Mouse (Mus musculus): ENCODE results near the gene Armh1. TPM values are rescaled to one million over a fixed set of nuclear protein-coding genes. Genes with fewer than 3 reads are reported as not detected.
A peak's percentile ranks its signal among the peaks of the same experiment; 100 is the strongest.
"Not testable (repeated sequence)": the region's sequence is repeated elsewhere in the genome, so short reads cannot be mapped to it uniquely, and the experiment has no call there.

Gene Armh1
- polyA plus RNA-seq, 1 experiment from 2014 or later: 0.14 TPM

DNA sequence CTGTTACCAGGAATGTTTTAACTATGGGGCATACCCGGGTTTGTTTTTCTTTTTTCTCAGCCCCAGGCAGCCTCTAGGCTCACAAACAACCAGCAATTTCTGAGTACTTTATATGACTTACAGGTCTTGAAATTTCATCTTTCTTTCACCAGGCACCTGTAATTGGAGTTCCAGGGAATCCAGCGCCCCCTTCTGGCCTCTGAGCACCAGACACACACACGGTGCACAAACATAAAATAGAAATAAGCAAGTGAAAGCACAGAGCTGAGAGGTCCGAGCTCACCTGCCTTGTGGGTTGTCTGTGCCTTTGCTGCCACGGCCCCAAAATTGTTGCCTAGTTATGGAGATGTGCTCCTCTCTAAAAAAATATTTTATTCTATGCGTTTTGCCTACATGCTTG, 8.0 kb upstream of the Armh1 start:
- H3K27ac ChIP-seq (ENCODE audit: low read depth): not testable (repeated sequence)

DNA sequence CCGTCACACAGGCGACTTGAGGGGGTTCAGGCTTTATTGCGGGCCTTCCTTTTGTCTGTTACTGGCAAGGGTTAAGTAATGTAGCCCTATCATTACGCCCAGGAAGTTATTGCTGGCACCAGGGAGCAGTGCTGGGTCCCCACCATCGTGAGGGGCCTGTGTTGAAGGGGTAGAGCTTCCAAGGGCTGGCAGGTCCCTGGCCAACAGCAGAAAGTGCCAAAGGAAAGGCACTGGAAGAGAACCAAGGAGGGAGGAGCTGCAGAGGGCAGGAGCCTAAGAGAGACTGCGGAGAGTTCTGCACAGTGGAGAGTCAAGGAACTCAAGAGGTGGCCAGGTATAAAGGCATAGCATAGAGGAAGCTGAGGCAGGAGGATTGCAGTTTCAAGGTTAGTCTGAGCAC, 2.7 kb upstream of the Armh1 start:
- 65% methylated on average over 6 of the region's 6 CpGs for WGBS
- H3K4me2 ChIP-seq (ENCODE audit: low read length): no peak overlapping the region
- ATAC-seq (replicated peaks; ENCODE audit: low FRiP score, low TSS enrichment, low read depth) (no peak), DNase-seq (ENCODE audit: low spot score) (no peak)
- H3K27ac ChIP-seq (ENCODE audit: low read depth): no peak overlapping the region
- no peak overlapping the region for H3K9ac ChIP-seq (ENCODE audit: low read length)
- H3K4me3 ChIP-seq (ENCODE audit: low read depth, low read length): no peak overlapping the region
- no peaks in the 10 kb centered on the region for H3K9me3 ChIP-seq (ENCODE audit: control insufficient read depth, low read length)
- no peaks in the 10 kb centered on the region for H3K27me3 ChIP-seq (replicated peaks; ENCODE audit: control insufficient read depth, insufficient read depth, low read length)
- H3K36me3 ChIP-seq (ENCODE audit: control insufficient read depth, insufficient read depth, low read length): no peaks in the 10 kb centered on the region
- H3K4me1 ChIP-seq (replicated peaks; ENCODE audit: control insufficient read depth, insufficient read depth, low read length): peaks cover 7% of the 10 kb centered on the region

More for the DNA sequence above, 8.0 kb upstream of the Armh1 start:
- DNase-seq (ENCODE audit: low spot score); H3K4me2 ChIP-seq (ENCODE audit: low read length); H3K9ac ChIP-seq (ENCODE audit: low read length); H3K4me1 ChIP-seq (replicated peaks; ENCODE audit: control insufficient read depth, insufficient read depth, low read length); H3K27me3 ChIP-seq (replicated peaks; ENCODE audit: control insufficient read depth, insufficient read depth, low read length); H3K36me3 ChIP-seq (ENCODE audit: control insufficient read depth, insufficient read depth, low read length); ATAC-seq (replicated peaks; ENCODE audit: low FRiP score, low TSS enrichment, low read depth); H3K4me3 ChIP-seq (ENCODE audit: low read depth, low read length); H3K9me3 ChIP-seq (ENCODE audit: control insufficient read depth, low read length): not testable (repeated sequence)
- WGBS: 75% methylated on average over 6 of the region's 6 CpGs

DNA sequence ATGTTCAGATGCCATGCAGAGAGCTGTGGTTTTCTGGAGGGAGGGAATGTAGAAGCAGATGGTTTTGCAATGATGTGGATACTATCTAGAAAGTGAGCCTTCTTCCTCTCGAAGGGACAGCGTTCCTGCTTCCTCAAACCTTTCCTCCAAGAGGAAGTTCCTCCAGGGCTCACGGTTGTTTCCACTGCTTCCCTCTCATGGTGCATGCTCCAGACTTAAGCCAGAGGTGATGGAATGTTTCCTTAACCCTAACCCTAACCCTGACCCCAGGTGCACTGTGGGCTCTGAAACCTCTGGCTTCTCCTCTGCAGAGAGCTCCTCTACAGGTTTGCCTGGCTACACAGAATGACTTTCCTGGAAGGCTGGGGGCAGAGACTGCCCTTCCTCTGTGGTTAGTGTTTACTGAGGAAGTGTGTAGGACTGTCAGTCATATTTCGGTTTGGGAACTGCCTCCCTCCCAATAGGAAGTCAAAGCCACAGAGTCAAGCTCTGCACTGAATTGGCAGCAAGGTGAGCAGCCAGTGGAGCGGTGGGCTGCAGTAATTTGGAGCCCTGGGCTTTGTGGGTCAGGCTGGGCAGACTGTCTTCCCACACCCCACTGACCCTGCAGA, 2.2 kb upstream of the Armh1 start:
- no peak overlapping the region for H3K4me3 ChIP-seq (ENCODE audit: low read depth, low read length)
- H3K27me3 ChIP-seq (replicated peaks; ENCODE audit: control insufficient read depth, insufficient read depth, low read length): no peaks in the 10 kb centered on the region
- no peak overlapping the region for H3K27ac ChIP-seq (ENCODE audit: low read depth)
- DNase-seq (ENCODE audit: low spot score): no peak
- WGBS: 52% methylated on average over 5 of the region's 5 CpGs
- no peaks in the 10 kb centered on the region for H3K9me3 ChIP-seq (ENCODE audit: control insufficient read depth, low read length)
- H3K9ac ChIP-seq (ENCODE audit: low read length): no peak overlapping the region
- no peaks in the 10 kb centered on the region for H3K36me3 ChIP-seq (ENCODE audit: control insufficient read depth, insufficient read depth, low read length)
- peaks cover 7% of the 10 kb centered on the region for H3K4me1 ChIP-seq (replicated peaks; ENCODE audit: control insufficient read depth, insufficient read depth, low read length)
- ATAC-seq (replicated peaks; ENCODE audit: low FRiP score, low TSS enrichment, low read depth): no peak
- no peak overlapping the region for H3K4me2 ChIP-seq (ENCODE audit: low read length)

DNA sequence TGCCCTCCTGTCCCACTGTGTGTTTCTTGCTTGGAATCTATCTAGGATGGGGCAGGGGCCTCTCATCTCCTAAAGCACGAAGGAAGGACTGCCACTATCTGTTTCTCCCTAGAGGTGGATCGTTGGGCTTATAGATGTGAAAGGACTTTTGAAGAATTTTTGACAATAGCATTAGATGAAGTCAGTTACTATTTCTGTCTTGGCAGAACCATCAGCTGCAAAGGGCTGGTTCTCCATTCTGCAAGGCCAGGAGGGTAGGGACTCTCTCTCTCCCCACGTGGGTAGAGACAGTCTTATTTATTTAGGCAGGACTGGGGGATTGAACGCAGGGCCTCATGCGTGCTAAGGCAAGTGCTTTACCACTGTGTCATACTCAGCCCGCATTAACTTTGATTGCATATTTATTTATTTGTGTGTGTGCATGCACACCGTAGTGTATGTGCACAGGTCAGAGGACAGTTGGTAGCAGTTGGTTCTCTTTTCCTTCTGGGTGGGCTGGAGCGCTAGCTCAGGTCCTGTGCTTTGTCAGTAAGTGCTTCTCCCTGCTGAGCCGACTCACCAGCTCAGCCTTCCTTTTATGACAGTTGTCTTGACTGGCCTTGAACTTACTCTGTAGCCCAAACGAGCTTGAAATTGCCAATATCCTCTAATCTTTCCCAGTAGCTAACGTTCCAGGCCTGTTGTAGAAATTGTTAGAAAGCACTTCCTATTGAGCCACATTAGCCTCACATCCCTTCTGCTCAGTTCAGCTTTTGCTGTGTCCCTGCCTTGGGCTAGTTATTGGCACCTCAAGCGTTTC, 1.5 kb upstream of the Armh1 start:
- Histone ChIP-seq H3K9ac (ENCODE audit: low read length) (no peak overlapping the region), H3K4me2 (ENCODE audit: low read length) (no peak overlapping the region), H3K4me3 (ENCODE audit: low read depth, low read length) (no peak overlapping the region), H3K27me3 (replicated peaks; ENCODE audit: control insufficient read depth, insufficient read depth, low read length) (no peaks in the 10 kb centered on the region), H3K27ac (ENCODE audit: low read depth) (no peak overlapping the region), H3K9me3 (ENCODE audit: control insufficient read depth, low read length) (no peaks in the 10 kb centered on the region), H3K4me1 (replicated peaks; ENCODE audit: control insufficient read depth, insufficient read depth, low read length) (peaks cover 7% of the 10 kb centered on the region), H3K36me3 (ENCODE audit: control insufficient read depth, insufficient read depth, low read length) (no peaks in the 10 kb centered on the region)
- ATAC-seq (replicated peaks; ENCODE audit: low FRiP score, low TSS enrichment, low read depth) (no peak), DNase-seq (ENCODE audit: low spot score) (no peak)
- 61% methylated on average over 12 of the region's 12 CpGs for WGBS

DNA sequence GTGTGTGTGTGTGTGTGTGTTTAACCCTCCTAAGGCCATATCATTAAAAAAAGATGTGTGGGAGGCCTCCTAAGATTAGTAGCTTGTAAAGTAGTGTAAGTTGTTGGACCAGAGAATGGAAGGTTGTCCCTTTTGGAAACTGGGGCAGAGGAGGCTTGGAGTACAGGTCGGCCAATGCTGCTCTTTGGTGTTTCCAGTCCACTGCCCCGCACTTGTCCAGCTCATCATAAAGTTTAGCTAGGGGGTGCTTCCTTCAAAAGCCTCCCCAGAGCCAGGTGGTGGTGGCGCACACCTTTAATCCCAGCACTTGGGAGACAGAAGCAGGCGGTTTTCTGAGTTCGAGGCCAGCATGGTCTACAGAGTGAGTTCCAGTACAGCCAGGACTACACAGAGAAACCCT, 830 bp upstream of the Armh1 start:
- Histone ChIP-seq H3K9me3 (ENCODE audit: control insufficient read depth, low read length) (no peaks in the 10 kb centered on the region), H3K4me3 (ENCODE audit: low read depth, low read length) (peak overlapping the region; percentile 64; the same call in 1 of the 2 replicates), H3K36me3 (ENCODE audit: control insufficient read depth, insufficient read depth, low read length) (no peaks in the 10 kb centered on the region), H3K27me3 (replicated peaks; ENCODE audit: control insufficient read depth, insufficient read depth, low read length) (no peaks in the 10 kb centered on the region), H3K27ac (ENCODE audit: low read depth) (no peak overlapping the region), H3K4me2 (ENCODE audit: low read length) (peak overlapping the region; percentile 55), H3K4me1 (replicated peaks; ENCODE audit: control insufficient read depth, insufficient read depth, low read length) (peaks cover 7% of the 10 kb centered on the region), H3K9ac (ENCODE audit: low read length) (0 out of 2 replicates have a peak overlapping the region, but pooled peaks have one; percentile 59)
- ATAC-seq (replicated peaks; ENCODE audit: low FRiP score, low TSS enrichment, low read depth) (no peak), DNase-seq (ENCODE audit: low spot score) (no peak)
- WGBS: 85% methylated on average over 5 of the region's 5 CpGs

DNA sequence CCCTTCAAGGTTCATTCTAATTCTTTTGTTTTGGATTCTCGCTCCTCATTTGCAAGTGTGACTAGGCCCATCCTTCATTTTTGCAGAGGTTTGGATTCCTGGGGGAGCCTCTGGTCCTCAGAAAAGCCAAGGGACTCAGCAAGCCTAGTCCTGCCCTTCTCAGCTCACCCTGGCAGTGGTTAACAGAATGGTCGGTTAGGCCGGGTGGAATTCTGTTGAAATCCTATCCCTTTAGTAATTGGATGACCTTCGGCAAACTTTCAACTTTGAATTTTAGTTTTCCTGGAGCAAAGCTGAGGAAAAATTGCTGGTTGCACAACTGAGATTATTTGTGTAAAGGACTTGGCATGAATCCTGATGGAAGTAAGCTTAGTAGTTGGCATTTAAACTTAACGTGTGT, 426 bp upstream of the Armh1 start:
- Histone ChIP-seq H3K9me3 (ENCODE audit: control insufficient read depth, low read length) (no peaks in the 10 kb centered on the region), H3K9ac (ENCODE audit: low read length) (peak overlapping the region; percentile 59), H3K4me3 (ENCODE audit: low read depth, low read length) (peak overlapping the region; percentile 64), H3K27ac (ENCODE audit: low read depth) (peak overlapping the region; percentile 70), H3K36me3 (ENCODE audit: control insufficient read depth, insufficient read depth, low read length) (no peaks in the 10 kb centered on the region), H3K27me3 (replicated peaks; ENCODE audit: control insufficient read depth, insufficient read depth, low read length) (no peaks in the 10 kb centered on the region), H3K4me1 (replicated peaks; ENCODE audit: control insufficient read depth, insufficient read depth, low read length) (peaks cover 7% of the 10 kb centered on the region), H3K4me2 (ENCODE audit: low read length) (peak overlapping the region; percentile 55)
- 20% methylated on average over 5 of the region's 5 CpGs for WGBS
- peak; percentile 19; the same call in 1 of the 2 replicates for ATAC-seq (replicated peaks; ENCODE audit: low FRiP score, low TSS enrichment, low read depth)
- DNase-seq (ENCODE audit: low spot score): no peak

DNA sequence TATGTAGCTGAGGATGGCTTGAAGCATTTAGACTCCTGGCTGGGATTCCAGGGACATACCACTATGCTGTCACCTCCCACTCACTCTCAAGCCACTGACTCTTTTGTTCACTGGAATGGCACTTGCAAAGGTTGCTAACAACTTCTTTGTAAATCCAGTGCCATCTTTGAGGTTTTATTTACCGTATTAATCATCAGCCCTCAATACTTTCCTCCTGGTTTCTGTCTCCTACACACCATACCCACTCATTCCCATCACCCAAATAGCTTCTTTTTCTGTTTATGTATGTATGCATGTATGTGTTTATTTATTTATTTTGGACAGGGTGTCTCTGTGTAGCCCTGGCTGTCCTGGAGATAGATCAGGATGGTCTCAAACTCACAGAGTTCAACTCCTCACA, 943 bp downstream of the Armh1 start:
- ATAC-seq (replicated peaks; ENCODE audit: low FRiP score, low TSS enrichment, low read depth): no peak
- Histone ChIP-seq H3K4me3 (ENCODE audit: low read depth, low read length) (peak overlapping the region; percentile 64; the same call in 1 of the 2 replicates), H3K4me2 (ENCODE audit: low read length) (peak overlapping the region; percentile 55), H3K27me3 (replicated peaks; ENCODE audit: control insufficient read depth, insufficient read depth, low read length) (no peaks in the 10 kb centered on the region), H3K9me3 (ENCODE audit: control insufficient read depth, low read length) (no peaks in the 10 kb centered on the region), H3K4me1 (replicated peaks; ENCODE audit: control insufficient read depth, insufficient read depth, low read length) (peaks cover 7% of the 10 kb centered on the region), H3K36me3 (ENCODE audit: control insufficient read depth, insufficient read depth, low read length) (no peaks in the 10 kb centered on the region), H3K9ac (ENCODE audit: low read length) (no peak overlapping the region), H3K27ac (ENCODE audit: low read depth) (no peak overlapping the region)
- WGBS: 86% methylated on average over 1 of the region's 1 CpGs
- DNase-seq (ENCODE audit: low spot score): no peak

DNA sequence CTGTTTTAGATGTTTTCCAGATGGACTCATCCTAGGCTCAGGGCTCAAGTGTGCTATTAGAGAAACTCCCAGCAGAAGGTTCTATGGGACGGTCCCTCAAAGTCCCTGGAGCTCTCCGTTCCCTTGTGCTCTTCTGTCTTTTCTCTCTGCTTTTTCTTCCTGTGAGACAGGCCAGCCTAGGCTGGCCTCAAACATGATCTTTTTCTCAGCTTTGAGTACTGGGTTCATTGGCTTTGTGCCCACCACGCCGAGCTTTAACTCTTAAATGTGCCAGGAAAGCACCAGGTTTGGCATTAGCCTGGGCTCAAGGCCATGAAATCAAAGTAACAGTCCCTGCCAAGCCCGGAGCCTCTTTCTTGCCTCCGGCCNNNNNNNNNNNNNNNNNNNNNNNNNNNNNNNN, 11.1 kb downstream of the Armh1 start:
- Histone ChIP-seq H3K36me3 (ENCODE audit: control insufficient read depth, insufficient read depth, low read length) (no peaks in the 10 kb centered on the region), H3K4me2 (ENCODE audit: low read length) (no peak overlapping the region), H3K9ac (ENCODE audit: low read length) (no peak overlapping the region), H3K4me3 (ENCODE audit: low read depth, low read length) (no peak overlapping the region), H3K27ac (ENCODE audit: low read depth) (no peak overlapping the region), H3K27me3 (replicated peaks; ENCODE audit: control insufficient read depth, insufficient read depth, low read length) (no peaks in the 10 kb centered on the region), H3K9me3 (ENCODE audit: control insufficient read depth, low read length) (no peaks in the 10 kb centered on the region), H3K4me1 (replicated peaks; ENCODE audit: control insufficient read depth, insufficient read depth, low read length) (no peaks in the 10 kb centered on the region)
- DNase-seq (ENCODE audit: low spot score): no peak
- WGBS: 81% methylated on average over 6 of the region's 6 CpGs
- ATAC-seq (replicated peaks; ENCODE audit: low FRiP score, low TSS enrichment, low read depth): no peak

DNA sequence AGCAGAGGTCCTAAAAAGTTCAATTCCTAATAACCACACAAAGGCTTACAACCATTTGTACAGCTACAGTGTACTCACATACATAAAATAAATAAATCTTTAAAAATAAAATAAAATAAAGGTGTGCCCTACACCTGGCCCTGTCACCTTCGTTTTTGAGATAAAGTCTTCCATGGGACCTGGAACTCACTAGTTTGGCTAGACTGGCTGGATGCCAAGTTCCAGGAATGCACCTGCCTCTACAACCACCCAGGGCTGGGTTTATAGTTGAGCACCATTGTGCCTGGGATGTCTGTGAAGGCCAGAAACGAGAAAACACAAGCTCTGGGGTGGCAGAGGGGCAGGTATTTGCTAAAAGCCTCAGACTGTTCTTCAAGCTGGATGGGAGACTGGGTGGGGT, 12.8 kb downstream of the Armh1 start:
- no peak for ATAC-seq (replicated peaks; ENCODE audit: low FRiP score, low TSS enrichment, low read depth)
- Histone ChIP-seq H3K36me3 (ENCODE audit: control insufficient read depth, insufficient read depth, low read length) (no peaks in the 10 kb centered on the region), H3K27ac (ENCODE audit: low read depth) (no peak overlapping the region), H3K4me3 (ENCODE audit: low read depth, low read length) (no peak overlapping the region), H3K4me1 (replicated peaks; ENCODE audit: control insufficient read depth, insufficient read depth, low read length) (no peaks in the 10 kb centered on the region), H3K4me2 (ENCODE audit: low read length) (no peak overlapping the region), H3K27me3 (replicated peaks; ENCODE audit: control insufficient read depth, insufficient read depth, low read length) (no peaks in the 10 kb centered on the region), H3K9ac (ENCODE audit: low read length) (no peak overlapping the region), H3K9me3 (ENCODE audit: control insufficient read depth, low read length) (no peaks in the 10 kb centered on the region)
- WGBS: 40% methylated on average over 2 of the region's 2 CpGs
- no peak for DNase-seq (ENCODE audit: low spot score)

Data from intestine, embryonic 14.5 days (tissue).